Mouse (Mus musculus): ENCODE measurements around the gene Scn3a. TPM values are rescaled to one million over a fixed set of nuclear protein-coding genes. Genes with fewer than 3 reads are reported as not detected.
"Not testable (repeated sequence)": the region's sequence is repeated elsewhere in the genome, so short reads cannot be mapped to it uniquely, and the experiment has no call there.

Scn3a gene
- polyA plus RNA-seq, 1 experiment from 2014 or later: 4.7 TPM

DNA sequence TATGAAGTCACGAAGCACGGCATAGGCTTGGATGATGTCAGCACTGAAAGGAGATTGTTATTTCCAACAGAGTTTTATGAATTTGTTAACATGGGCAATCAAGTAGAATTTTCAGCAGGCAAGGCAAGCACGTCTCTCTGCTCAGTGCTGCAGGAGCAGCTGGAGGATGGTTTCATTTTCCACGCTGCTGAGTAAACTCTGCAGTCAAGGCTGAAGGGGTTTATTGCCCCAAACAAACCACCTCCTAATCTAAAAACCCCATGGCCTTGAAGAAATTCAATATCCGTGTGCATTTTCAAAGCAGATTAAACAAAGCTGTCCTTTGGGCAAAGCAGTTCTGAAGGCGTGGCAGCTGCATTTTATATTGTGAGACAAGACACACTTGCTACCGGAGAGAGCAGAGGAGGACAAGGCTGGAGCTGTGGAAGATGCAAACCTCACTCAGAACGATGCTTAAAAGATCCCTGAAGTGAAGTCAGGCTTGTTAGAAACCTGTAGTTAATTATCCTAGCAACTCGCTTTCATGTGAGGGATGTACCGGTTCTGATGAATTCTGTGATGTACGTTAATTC is 96.0 kb downstream of the Scn3a start:
- H3K27me3 ChIP-seq (replicated peaks; ENCODE audit: low read depth, poor library complexity, severe bottlenecking): no peaks in the 10 kb centered on the region
- no peak overlapping the region for H3K4me3 ChIP-seq
- no peaks in the 10 kb centered on the region for H3K4me1 ChIP-seq
- no peaks in the 10 kb centered on the region for H3K9me3 ChIP-seq
- no peak overlapping the region for H3K27ac ChIP-seq (replicated peaks)
- no peaks in the 10 kb centered on the region for H3K36me3 ChIP-seq (replicated peaks)
- 68% methylated on average over 11 of the region's 11 CpGs for WGBS
- peak; percentile 10 for DNase-seq (ENCODE audit: low spot score)

DNA sequence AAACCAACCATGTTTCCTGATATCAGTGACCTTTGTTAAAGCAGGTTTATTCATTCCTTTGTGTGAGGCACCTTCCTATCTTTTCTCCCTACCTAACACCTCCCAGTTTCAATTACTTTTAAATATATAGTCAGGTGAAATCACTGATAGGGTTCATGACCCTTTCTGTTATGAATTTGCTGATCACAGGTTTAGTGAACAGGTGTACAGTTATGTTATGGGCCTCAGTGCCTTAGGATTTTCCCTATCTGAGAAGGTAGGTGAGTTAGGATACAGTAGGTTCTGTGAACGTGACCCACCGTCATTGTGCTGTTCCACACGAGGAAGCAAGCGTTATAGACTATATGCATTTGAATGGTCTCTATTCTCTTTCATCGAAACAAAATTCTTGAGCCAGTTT is 101.7 kb downstream of the Scn3a start:
- no peaks in the 10 kb centered on the region for H3K9me3 ChIP-seq
- H3K4me3 ChIP-seq: no peak overlapping the region
- H3K27me3 ChIP-seq (replicated peaks; ENCODE audit: low read depth, poor library complexity, severe bottlenecking): no peaks in the 10 kb centered on the region
- WGBS: 91% methylated on average over 5 of the region's 5 CpGs
- DNase-seq (ENCODE audit: low spot score): no peak
- H3K36me3 ChIP-seq (replicated peaks): no peaks in the 10 kb centered on the region
- no peak overlapping the region for H3K27ac ChIP-seq (replicated peaks)
- H3K4me1 ChIP-seq: no peaks in the 10 kb centered on the region

DNA sequence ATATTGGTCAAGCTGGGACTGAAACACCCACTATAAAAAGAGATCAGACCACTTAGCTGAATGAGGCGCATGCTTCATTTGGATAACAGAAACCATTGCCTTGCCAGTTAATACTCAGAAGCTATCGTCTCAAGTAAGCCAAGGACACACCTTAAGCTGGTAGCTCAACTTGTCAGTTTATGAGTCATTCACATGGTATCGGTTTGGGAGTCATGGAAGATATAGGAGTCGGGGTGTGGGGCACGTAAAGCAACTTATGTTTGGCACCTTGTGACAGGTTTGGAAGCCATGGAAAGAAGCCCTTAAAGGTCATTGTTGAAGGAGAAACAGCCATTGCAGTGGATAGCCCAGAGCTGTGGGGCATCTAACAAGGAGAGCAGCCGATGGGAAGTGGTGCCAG is 113.7 kb downstream of the Scn3a start:
- no peak overlapping the region for H3K4me3 ChIP-seq
- WGBS: 94% methylated on average over 6 of the region's 6 CpGs
- H3K4me1 ChIP-seq: no peaks in the 10 kb centered on the region
- no peaks in the 10 kb centered on the region for H3K9me3 ChIP-seq
- no peaks in the 10 kb centered on the region for H3K27me3 ChIP-seq (replicated peaks; ENCODE audit: low read depth, poor library complexity, severe bottlenecking)
- no peak overlapping the region for H3K27ac ChIP-seq (replicated peaks)
- no peaks in the 10 kb centered on the region for H3K36me3 ChIP-seq (replicated peaks)
- no peak for DNase-seq (ENCODE audit: low spot score)

DNA sequence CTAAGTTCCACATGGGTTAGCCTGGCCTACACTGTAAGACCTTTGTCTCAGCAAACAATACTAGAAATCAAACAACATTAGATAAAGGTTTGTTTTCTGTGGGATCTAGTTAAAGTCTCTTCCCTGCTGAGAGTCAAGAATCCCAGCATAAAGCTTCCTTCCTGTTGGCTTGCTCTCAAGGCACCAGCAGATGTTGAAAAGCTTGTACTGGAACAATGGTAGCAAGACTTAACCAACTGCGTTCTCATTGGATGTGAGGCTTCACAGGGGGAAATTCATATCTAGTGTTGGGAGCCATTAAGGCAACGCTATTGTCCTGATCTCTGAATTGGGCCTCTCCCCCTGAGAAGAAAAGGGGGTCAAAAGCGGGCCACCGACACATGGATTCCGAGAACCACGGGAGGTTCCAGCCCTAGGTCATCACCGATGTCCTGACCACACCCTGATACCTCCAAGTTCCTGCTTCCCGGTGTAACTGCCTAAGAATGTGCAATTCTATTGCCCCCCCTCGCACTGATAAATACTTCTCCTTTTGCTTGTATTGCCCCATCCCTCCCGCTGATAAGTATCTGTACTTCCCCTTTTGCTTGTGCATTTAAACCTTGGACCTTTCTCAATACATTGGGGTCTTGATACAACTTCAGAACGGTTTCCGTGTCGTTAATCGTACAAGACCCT is 115.9 kb downstream of the Scn3a start:
- H3K27me3 ChIP-seq (replicated peaks; ENCODE audit: low read depth, poor library complexity, severe bottlenecking); DNase-seq (ENCODE audit: low spot score); H3K4me1 ChIP-seq; H3K4me3 ChIP-seq; H3K9me3 ChIP-seq; H3K36me3 ChIP-seq (replicated peaks); H3K27ac ChIP-seq (replicated peaks): not testable (repeated sequence)
- whole genome bisulfite sequencing: 91% methylated on average over 14 of the region's 14 CpGs

DNA sequence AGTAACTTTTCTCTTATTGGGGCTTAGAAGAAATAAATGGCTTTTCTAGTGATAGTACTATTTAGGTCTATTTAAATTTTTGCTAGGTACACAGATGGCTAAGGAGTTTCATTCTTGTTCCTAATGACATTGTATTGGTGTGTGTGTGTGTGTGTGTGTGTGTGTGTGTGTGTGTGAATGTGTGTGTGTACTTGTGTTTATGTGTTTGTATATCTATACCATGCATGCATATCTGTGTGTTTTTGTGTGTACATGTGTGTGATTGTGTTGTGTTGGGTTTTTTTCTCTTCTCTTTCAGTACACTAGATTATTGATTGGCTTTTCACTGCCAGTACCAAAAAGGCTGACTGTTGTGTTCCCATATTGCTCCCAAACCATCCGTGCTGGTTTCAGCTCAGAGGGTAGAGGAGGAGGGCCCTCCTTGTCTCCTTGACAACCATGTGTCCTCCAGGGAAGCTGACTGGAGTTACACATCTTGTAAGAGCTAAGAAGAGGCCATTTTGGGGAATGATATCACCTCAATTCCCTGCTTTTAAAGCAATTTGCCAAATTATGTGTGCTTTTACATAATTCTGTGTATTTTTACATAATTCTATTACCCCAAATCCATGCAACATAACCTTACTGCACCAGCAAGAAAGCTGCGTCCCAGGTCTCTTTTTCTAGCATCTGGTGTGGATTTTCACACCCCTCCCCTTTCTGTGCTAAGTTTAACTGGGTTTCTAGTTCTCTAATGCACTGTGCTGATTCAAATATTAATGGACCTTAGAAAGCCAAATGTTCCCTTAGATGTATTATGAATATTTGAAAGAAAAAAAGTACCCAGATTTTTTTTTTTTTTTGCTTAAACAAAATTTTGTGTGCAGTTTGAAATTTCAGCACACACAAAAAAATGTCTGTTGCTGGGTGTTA is 116.7 kb downstream of the Scn3a start:
- Histone ChIP-seq H3K4me1 (no peaks in the 10 kb centered on the region), H3K36me3 (replicated peaks) (no peaks in the 10 kb centered on the region), H3K9me3 (no peaks in the 10 kb centered on the region), H3K4me3 (no peak overlapping the region), H3K27ac (replicated peaks) (no peak overlapping the region), H3K27me3 (replicated peaks; ENCODE audit: low read depth, poor library complexity, severe bottlenecking) (no peaks in the 10 kb centered on the region)
- no peak for DNase-seq (ENCODE audit: low spot score)
- 46% methylated on average over 2 of the region's 2 CpGs for WGBS

DNA sequence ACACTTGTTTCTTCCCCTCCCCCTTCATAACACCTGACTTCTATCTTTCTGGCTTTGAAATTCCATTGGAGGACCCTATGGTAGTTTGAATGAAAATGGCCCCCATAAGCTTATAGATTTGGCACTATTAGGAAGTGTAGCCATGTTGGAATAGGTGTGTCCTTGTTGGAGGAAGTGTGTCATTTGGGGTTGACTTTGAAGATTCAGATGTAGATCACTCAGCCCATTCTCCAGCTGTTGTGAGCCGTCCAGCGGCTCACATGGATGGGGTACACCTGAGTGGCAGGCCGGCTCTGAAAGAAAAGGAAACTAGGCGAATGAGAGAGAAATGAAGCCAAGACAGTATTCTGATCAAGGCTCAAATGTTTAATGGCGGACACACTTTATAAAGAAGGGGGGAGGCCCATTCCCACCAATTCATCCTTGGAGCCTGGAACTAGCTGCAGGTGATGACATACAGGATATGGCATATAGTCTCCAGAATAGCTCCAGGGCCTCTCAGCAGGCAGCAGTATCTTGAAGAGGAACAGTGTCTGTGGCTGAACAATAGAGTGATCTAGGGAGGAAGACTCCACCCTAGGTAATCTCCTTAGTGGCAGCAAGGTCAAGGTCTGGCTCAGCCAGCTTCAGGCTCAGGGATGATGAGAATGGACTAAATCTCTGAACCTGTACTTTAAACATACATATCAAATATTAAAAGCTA is 118.2 kb downstream of the Scn3a start:
- no peaks in the 10 kb centered on the region for H3K36me3 ChIP-seq (replicated peaks)

DNA sequence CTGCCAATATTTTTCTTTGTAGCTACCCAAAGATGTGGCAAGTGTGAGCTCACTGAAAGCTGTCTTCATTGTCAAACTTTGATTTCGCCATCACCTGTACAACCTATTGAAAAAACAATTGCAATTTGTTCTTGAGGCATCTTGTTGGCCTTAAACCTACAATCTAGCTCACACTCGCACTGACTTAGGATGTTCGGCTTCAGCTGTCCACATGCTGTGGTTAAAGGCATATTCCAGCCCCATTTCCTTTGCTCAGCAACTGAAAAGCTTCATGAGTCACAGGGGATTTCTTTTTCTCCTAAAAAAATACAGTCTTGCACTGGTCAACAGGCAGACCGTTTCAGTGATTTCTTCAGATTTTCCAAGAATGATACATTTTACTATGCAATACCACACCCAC is 124.3 kb downstream of the Scn3a start:
- Histone ChIP-seq H3K27ac (replicated peaks) (no peak overlapping the region), H3K4me3 (no peak overlapping the region), H3K9me3 (no peaks in the 10 kb centered on the region), H3K4me1 (no peaks in the 10 kb centered on the region), H3K27me3 (replicated peaks; ENCODE audit: low read depth, poor library complexity, severe bottlenecking) (no peaks in the 10 kb centered on the region), H3K36me3 (replicated peaks) (no peaks in the 10 kb centered on the region)
- DNase-seq (ENCODE audit: low spot score): no peak
- WGBS: 90% methylated on average over 4 of the region's 4 CpGs

More for the DNA sequence above, 118.2 kb downstream of the Scn3a start:
- Histone ChIP-seq H3K27ac (replicated peaks) (no peak overlapping the region), H3K27me3 (replicated peaks; ENCODE audit: low read depth, poor library complexity, severe bottlenecking) (no peaks in the 10 kb centered on the region), H3K4me3 (no peak overlapping the region), H3K4me1 (no peaks in the 10 kb centered on the region), H3K9me3 (no peaks in the 10 kb centered on the region)
- 89% methylated on average over 5 of the region's 5 CpGs for WGBS
- DNase-seq (ENCODE audit: low spot score): no peak

DNA sequence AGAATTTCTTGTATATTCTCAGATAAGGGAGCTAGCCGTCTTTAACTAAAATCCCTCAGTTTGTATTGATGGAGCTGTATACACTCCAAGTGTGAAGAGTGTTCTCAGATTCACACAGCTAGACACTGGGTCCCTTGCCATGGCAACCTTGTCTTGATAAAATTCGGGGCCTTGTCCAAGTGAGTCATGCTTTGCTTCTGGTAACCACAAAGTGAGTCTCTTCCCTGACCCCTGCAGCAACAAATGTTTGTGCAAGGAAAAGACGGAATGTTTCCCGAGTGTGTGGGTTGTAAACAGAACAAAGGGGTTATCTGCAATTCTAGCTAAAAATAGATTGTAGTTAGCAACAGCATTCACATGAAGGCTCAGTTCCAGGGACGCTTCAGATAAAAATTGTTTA is 125.9 kb downstream of the Scn3a start:
- Histone ChIP-seq H3K27ac (replicated peaks) (no peak overlapping the region), H3K27me3 (replicated peaks; ENCODE audit: low read depth, poor library complexity, severe bottlenecking) (no peaks in the 10 kb centered on the region), H3K4me3 (no peak overlapping the region), H3K36me3 (replicated peaks) (no peaks in the 10 kb centered on the region), H3K4me1 (no peaks in the 10 kb centered on the region), H3K9me3 (no peaks in the 10 kb centered on the region)
- DNase-seq (ENCODE audit: low spot score): no peak
- WGBS: 70% methylated on average over 5 of the region's 5 CpGs

DNA sequence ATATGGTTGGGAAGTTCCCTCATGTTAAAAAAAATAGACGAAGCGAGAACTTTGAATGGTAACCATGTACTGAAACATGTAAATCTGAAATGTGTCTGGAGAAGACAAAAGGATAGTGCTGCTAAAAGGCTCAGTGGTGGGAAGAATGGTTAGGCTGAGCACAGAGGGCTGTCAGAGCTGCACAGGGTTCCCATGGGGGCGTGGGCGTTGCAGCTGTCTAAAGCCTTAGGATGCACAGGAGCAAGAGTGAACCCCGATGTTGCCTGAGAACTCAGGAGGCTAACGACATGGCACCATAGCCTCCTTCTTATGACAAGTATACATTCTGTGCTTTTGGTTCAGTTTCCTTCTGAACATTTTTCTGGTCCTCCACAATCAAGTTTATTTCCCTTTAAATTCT is 126.3 kb downstream of the Scn3a start:
- H3K9me3 ChIP-seq: no peaks in the 10 kb centered on the region
- H3K4me1 ChIP-seq: no peaks in the 10 kb centered on the region
- 88% methylated on average over 6 of the region's 6 CpGs for WGBS
- H3K36me3 ChIP-seq (replicated peaks): no peaks in the 10 kb centered on the region
- H3K27ac ChIP-seq (replicated peaks): no peak overlapping the region
- DNase-seq (ENCODE audit: low spot score): no peak
- no peak overlapping the region for H3K4me3 ChIP-seq
- H3K27me3 ChIP-seq (replicated peaks; ENCODE audit: low read depth, poor library complexity, severe bottlenecking): no peaks in the 10 kb centered on the region

DNA sequence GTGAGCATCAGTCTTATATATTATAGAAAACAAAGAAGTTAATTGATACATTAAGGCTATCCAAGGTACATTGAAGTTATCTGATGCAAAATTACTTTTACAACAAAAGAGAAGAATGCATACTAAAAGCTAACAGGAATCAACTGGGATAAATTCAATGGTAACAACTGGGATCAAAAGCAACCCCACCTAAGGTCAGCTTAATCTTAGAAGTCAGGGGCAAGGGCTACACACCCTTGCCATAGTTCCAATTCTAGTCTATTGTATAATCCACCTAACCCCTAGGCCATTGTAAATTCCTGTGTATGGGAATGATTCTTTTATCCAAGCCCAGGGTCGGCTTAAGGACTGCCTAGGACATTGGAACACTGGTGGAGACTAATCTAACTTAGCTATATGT is 130.5 kb downstream of the Scn3a start:
- H3K27ac ChIP-seq (replicated peaks): no peak overlapping the region
- no peaks in the 10 kb centered on the region for H3K36me3 ChIP-seq (replicated peaks)
- DNase-seq (ENCODE audit: low spot score): no peak
- WGBS: 70% methylated on average over 1 of the region's 1 CpGs
- H3K27me3 ChIP-seq (replicated peaks; ENCODE audit: low read depth, poor library complexity, severe bottlenecking): no peaks in the 10 kb centered on the region
- H3K4me1 ChIP-seq: no peaks in the 10 kb centered on the region
- H3K9me3 ChIP-seq: no peaks in the 10 kb centered on the region
- no peak overlapping the region for H3K4me3 ChIP-seq

DNA sequence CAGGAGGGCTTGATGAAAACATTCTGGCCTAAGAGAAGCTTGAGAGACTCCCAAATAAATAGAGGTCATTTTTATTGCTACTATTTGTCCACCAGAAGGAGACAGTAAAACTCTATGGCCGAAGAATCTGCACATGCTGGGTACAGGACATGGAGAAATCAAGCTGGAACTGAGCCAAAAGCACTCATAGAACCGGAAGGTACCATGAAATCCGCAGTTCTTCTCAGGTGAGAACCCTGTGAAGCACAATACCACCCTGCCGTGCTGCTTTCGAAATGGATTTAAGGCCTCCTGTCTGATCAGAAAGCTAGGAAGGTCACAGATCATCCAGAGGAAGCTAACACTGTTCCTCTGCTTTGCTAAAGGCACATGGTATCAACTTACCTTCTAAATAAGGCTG is 143.9 kb downstream of the Scn3a start:
- Histone ChIP-seq H3K4me1 (peaks cover 5% of the 10 kb centered on the region), H3K9me3 (no peaks in the 10 kb centered on the region), H3K27me3 (replicated peaks; ENCODE audit: low read depth, poor library complexity, severe bottlenecking) (no peaks in the 10 kb centered on the region), H3K36me3 (replicated peaks) (no peaks in the 10 kb centered on the region), H3K27ac (replicated peaks) (no peak overlapping the region), H3K4me3 (no peak overlapping the region)
- 67% methylated on average over 5 of the region's 5 CpGs for WGBS
- DNase-seq (ENCODE audit: low spot score): no peak
